Comparison of ENCODE assay signal across 20 mouse cellular contexts in the genomic region with DNA sequence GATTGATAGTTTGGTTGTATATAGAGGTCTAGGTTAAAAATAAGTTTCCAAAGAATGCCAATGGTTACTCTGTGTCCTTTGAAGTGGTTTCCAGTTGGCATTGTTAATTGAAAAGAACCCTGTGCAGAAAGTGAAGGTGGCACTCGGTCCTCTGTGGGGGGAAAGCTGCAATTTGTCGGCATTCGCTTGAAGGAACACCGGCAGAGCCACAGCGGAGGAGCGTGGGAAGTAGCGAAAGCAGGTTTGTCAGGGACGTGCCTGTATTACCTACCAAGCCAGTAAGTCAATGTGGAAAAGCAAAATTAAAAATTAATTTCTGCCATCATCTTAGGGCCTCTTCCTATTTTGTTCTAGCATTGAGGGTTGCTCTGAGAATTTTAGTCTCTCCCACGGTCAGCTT. TPM values are rescaled to one million over a fixed set of nuclear protein-coding genes. Genes with fewer than 3 reads are reported as not detected.
"Had no signal": no experiment of that assay in that cellular context is flagged by ENCODE, and none has a peak within 500 bp of the region (broad histone marks: within the 10 kb centered on the region; RNA-seq: fewer than 3 reads in every experiment).

No protein-coding gene starts in this region.

- H3K27ac ChIP-seq: limb, embryonic 15.5 days; liver, embryonic 14.5 days; macrophage; midbrain, embryonic 12.5 days had no signal

- DNase-seq: kidney, adult 8-10 months; kidney, postnatal 25 days; layer of hippocampus, postnatal 36 days; lung, embryonic 14.5 days; lung, postnatal 10 days; right cerebral cortex, postnatal 14 days; thymus, postnatal 4 days had no signal

- H3K36me3 ChIP-seq: limb, embryonic 15.5 days; midbrain, embryonic 12.5 days had no signal

- H3K9me3 ChIP-seq: limb, embryonic 15.5 days; megakaryocyte, embryonic 14.5 days; midbrain, embryonic 12.5 days had no signal

- H3K27me3 ChIP-seq: limb, embryonic 15.5 days; midbrain, embryonic 12.5 days had no signal

- H3K4me3 ChIP-seq: limb, embryonic 15.5 days; megakaryocyte, embryonic 14.5 days; midbrain, embryonic 12.5 days had no signal

- H3K9ac ChIP-seq: limb, embryonic 15.5 days; liver, embryonic 14.5 days; lung, embryonic 14.5 days; midbrain, embryonic 12.5 days had no signal

- ATAC-seq: midbrain, embryonic 16.5 days had no signal

- H3K4me1 ChIP-seq: midbrain, embryonic 12.5 days had no signal

- H3K4me2 ChIP-seq: limb, embryonic 15.5 days; lung, embryonic 14.5 days; midbrain, embryonic 12.5 days had no signal

RNA-seq across cellular contexts. Expression of gene Rab17, which starts 37.2 kb away (rescaled TPM):
- total RNA-seq: layer of hippocampus, postnatal 36 days had no signal
- polyA plus RNA-seq: macrophage; midbrain, embryonic 12.5 days had no signal

RNA-seq across cellular contexts. Expression of gene Prlh, which starts 53.8 kb away (rescaled TPM):
- total RNA-seq: layer of hippocampus, postnatal 36 days; left cerebral cortex, adult 8-10 months; left cerebral cortex, postnatal 25 days had no signal
- polyA plus RNA-seq: kidney, embryonic 16.5 days; limb, embryonic 11.5 days; limb, embryonic 15.5 days; liver, embryonic 14.5 days; lung, embryonic 14.5 days; macrophage; midbrain, embryonic 12.5 days; midbrain, embryonic 16.5 days; neural tube, embryonic 14.5 days; spleen, adult 2 months; stomach, embryonic 16.5 days had no signal
